Mouse (Mus musculus) gastrocnemius, adult 2 months (tissue): ENCODE data around the gene Cnksr3. TPM values are rescaled to one million over a fixed set of nuclear protein-coding genes. Genes with fewer than 3 reads are reported as not detected.

Experiments
- DNase-seq: peaks from one replicate; pipeline ENCODE4 v3.0.0; 2022
- H3K27ac ChIP-seq: fragments of 200-600 bp; 2 replicates; pipeline ENCODE4 v1.8.1; 2022; ENCODE audit warnings: mild to moderate bottlenecking
- H3K4me3 ChIP-seq: fragments of 200-600 bp; 2 replicates; pipeline ENCODE4 v1.8.1; 2022; ENCODE audit warnings: mild to moderate bottlenecking, moderate library complexity
- CTCF ChIP-seq: fragments of 200-600 bp; IDR thresholded peaks from 2 replicates; pipeline ENCODE4 v1.8.1; 2022; ENCODE audit warnings: antibody characterized with exemption, mild to moderate bottlenecking, moderate library complexity
- intact Hi-C: fragments of 180-260 bp; cut with DNase I; formaldehyde crosslinking; loops from one replicate; pipeline ENCODE4 v1.15.1; 2025
- total RNA-seq, 2 experiments: library from RNA; stranded (reverse); gene quantifications; 2 replicates each; pipeline ENCODE4 v1.2.3; 2021

Cnksr3 gene
- total RNA-seq, 2 experiments from 2014 or later = 4.4 to 9.0 TPM

- no peak for TF ChIP-seq CTCF
- H3K4me3 ChIP-seq = no peak overlapping the region
- intact Hi-C loops = no loop called here
- DNase-seq = no peak
- H3K27ac ChIP-seq = no peak overlapping the region
These were observed 80.6 kb downstream of the Cnksr3 start for GRCm38 (mm10) chr10:7131441-7131840.

- no peak for TF ChIP-seq CTCF
- Histone ChIP-seq H3K27ac (no peak overlapping the region), H3K4me3 (no peak overlapping the region)
- no peak for DNase-seq
- intact Hi-C loops = no loop called here
These were observed 84.2 kb downstream of the Cnksr3 start for GRCm38 (mm10) chr10:7127828-7128227.

- no peak for TF ChIP-seq CTCF
- H3K4me3 ChIP-seq = no peak overlapping the region
- intact Hi-C loops = no loop called here
- DNase-seq = no peak
- peak overlapping the region; percentile 62; the same call in 1 of the 2 replicates for H3K27ac ChIP-seq
These were observed 85.2 kb downstream of the Cnksr3 start for GRCm38 (mm10) chr10:7126882-7127281.

GRCm38 (mm10) chr10:7126287-7126686 is 85.8 kb downstream of the Cnksr3 start:
- DNase-seq = peak; percentile 60
- peak overlapping the region; percentile 62 for H3K27ac ChIP-seq
- no peak for TF ChIP-seq CTCF

GRCm38 (mm10) chr10:7124993-7125392 is 87.0 kb downstream of the Cnksr3 start:
- no peak for DNase-seq
- intact Hi-C loops = no loop called here
- no peak overlapping the region for H3K4me3 ChIP-seq
- peak overlapping the region; percentile 62 for H3K27ac ChIP-seq
- peak; percentile 26; the same call in 1 of the 2 replicates for TF ChIP-seq CTCF

More at GRCm38 (mm10) chr10:7126287-7126686, 85.8 kb downstream of the Cnksr3 start:
- intact Hi-C loops = no loop called here
- 0 out of 2 replicates have a peak overlapping the region, but pooled peaks have one; percentile 13 for H3K4me3 ChIP-seq

- Histone ChIP-seq H3K4me3 (no peak overlapping the region), H3K27ac (peak overlapping the region; percentile 51)
- no peak for TF ChIP-seq CTCF
- no peak for DNase-seq
- intact Hi-C loops = no loop called here
These were observed 89.7 kb downstream of the Cnksr3 start for GRCm38 (mm10) chr10:7122294-7122693.

- TF ChIP-seq CTCF = no peak
- Histone ChIP-seq H3K4me3 (no peak overlapping the region), H3K27ac (no peak overlapping the region)
- intact Hi-C loops = no loop called here
- DNase-seq = peak; percentile 48
These were observed 91.8 kb downstream of the Cnksr3 start for GRCm38 (mm10) chr10:7120206-7120605.

GRCm38 (mm10) chr10:7118258-7119077 is 93.6 kb downstream of the Cnksr3 start:
- TF ChIP-seq CTCF = no peak
- DNase-seq = peak; percentile 91
- H3K4me3 ChIP-seq = peak overlapping the region; percentile 47
- H3K27ac ChIP-seq = peak overlapping the region; percentile 89
- intact Hi-C loops = loop anchor here (2.0 kb wide), 1 partner anchor 94 kb away; the partner anchor contains the start of gene Cnksr3

- intact Hi-C loops = loop anchor here (2.0 kb wide), 1 partner anchor 95 kb away; the partner anchor contains the start of gene Cnksr3
- no peak for TF ChIP-seq CTCF
- peak overlapping the region; percentile 89 for H3K27ac ChIP-seq
- peak; percentile 62 for DNase-seq
- peak overlapping the region; percentile 47 for H3K4me3 ChIP-seq
These were observed 94.3 kb downstream of the Cnksr3 start for GRCm38 (mm10) chr10:7117785-7118184.

- Histone ChIP-seq H3K4me3 (no peak overlapping the region), H3K27ac (peak overlapping the region; percentile 76)
- peak; percentile 57 for DNase-seq
- no peak for TF ChIP-seq CTCF
- intact Hi-C loops = no loop called here
These were observed 97.2 kb downstream of the Cnksr3 start for GRCm38 (mm10) chr10:7114796-7115195.

- no peak for DNase-seq
- intact Hi-C loops = no loop called here
- H3K4me3 ChIP-seq = no peak overlapping the region
- no peak for TF ChIP-seq CTCF
- H3K27ac ChIP-seq = peak overlapping the region; percentile 76
These were observed 98.3 kb downstream of the Cnksr3 start for GRCm38 (mm10) chr10:7113747-7114146.

GRCm38 (mm10) chr10:7113144-7113543 is 98.9 kb downstream of the Cnksr3 start:
- Histone ChIP-seq H3K27ac (peak overlapping the region; percentile 76), H3K4me3 (no peak overlapping the region)
- intact Hi-C loops = no loop called here
- no peak for TF ChIP-seq CTCF
- DNase-seq = no peak

GRCm38 (mm10) chr10:7111462-7112000 is 100.5 kb downstream of the Cnksr3 start:
- Histone ChIP-seq H3K4me3 (no peak overlapping the region; the same call in 1 of the 2 replicates), H3K27ac (peak overlapping the region; percentile 60)
- TF ChIP-seq CTCF = peak; percentile 56
- intact Hi-C loops = no loop called here
- peak; percentile 61 for DNase-seq

- no peak for DNase-seq
- no peak for TF ChIP-seq CTCF
These were observed 108.2 kb downstream of the Cnksr3 start for GRCm38 (mm10) chr10:7103872-7104271.

More at GRCm38 (mm10) chr10:7103872-7104271, 108.2 kb downstream of the Cnksr3 start:
- no peak overlapping the region for H3K27ac ChIP-seq
- no peak overlapping the region for H3K4me3 ChIP-seq
- intact Hi-C loops = no loop called here
